Mouse (Mus musculus) heart, embryonic 16.5 days (tissue): ENCODE measurements at regions not wholly inside any gene's neighbourhood (a gene's known extent, or its start where the extent isn't known, plus 50 kb on each side); places are given as distances from the start of the nearest gene placed in this dataset.

Experiments
- ATAC-seq: fragments of 200-750 bp; cut with Nextera tagmentation; replicated peaks from 2 replicates; pipeline ENCODE4 v1.8.0; 2017; ENCODE audit warnings: moderate number of reproducible peaks; ENCODE audit not compliant: insufficient read depth, low FRiP score; ENCODE audit errors: extremely low read depth
- H3K27ac ChIP-seq: fragments of 300-500 bp; sonication (generic); 2 replicates; pipeline ENCODE4 v1.5.1; 2014; ENCODE audit warnings: mild to moderate bottlenecking, low read length, control low read depth, moderate library complexity
- H3K27me3 ChIP-seq: fragments of 300-500 bp; sonication (generic); 2 replicates; pipeline ENCODE4 v1.6.1; 2014; ENCODE audit warnings: low read length, mixed read lengths; ENCODE audit not compliant: control insufficient read depth, insufficient read depth
- H3K36me3 ChIP-seq: fragments of 300-500 bp; sonication (generic); 2 replicates; pipeline ENCODE4 v1.6.1; 2014; ENCODE audit not compliant: control insufficient read depth, insufficient read depth
- H3K4me1 ChIP-seq: fragments of 300-500 bp; sonication (generic); 2 replicates; pipeline ENCODE4 v1.6.1; 2014; ENCODE audit warnings: low read length, mixed read lengths; ENCODE audit not compliant: control insufficient read depth, insufficient read depth
- H3K4me2 ChIP-seq: fragments of 300-500 bp; sonication (generic); 2 replicates; pipeline ENCODE4 v1.6.1; 2014; ENCODE audit warnings: low read depth, mild to moderate bottlenecking, control low read depth, low read length
- H3K4me3 ChIP-seq: fragments of 300-500 bp; sonication (generic); 2 replicates; pipeline ENCODE4 v1.5.1; 2014; ENCODE audit warnings: mild to moderate bottlenecking, control low read depth, low read length
- H3K9ac ChIP-seq: fragments of 300-500 bp; sonication (generic); 2 replicates; pipeline ENCODE4 v1.6.1; 2014; ENCODE audit warnings: low read length, control low read depth
- H3K9me3 ChIP-seq: fragments of 300-500 bp; sonication (generic); replicated peaks from 2 replicates; pipeline ENCODE4 v1.6.1; 2016; ENCODE audit warnings: low read length; ENCODE audit not compliant: control insufficient read depth
- WGBS: fragments of 180-500 bp; shearing (Covaris S2); extraction: QIAGEN DNeasy Blood & Tissue Kit; methylation state at CpG from one replicate; pipeline ENCODE4 v1.1.7; 2014; 5-methylcytosine and 5-hydroxymethylcytosine counted together

GRCm38 (mm10) chr19:25729103-25729502 is 56.9 kb downstream of the Dmrt2 start:
- no peaks in the 10 kb centered on the region for H3K9me3 ChIP-seq
- ATAC-seq = no peak
- no peak overlapping the region for H3K27ac ChIP-seq
- H3K4me1 ChIP-seq = no peaks in the 10 kb centered on the region
- no peak overlapping the region for H3K4me2 ChIP-seq
- H3K4me3 ChIP-seq = no peak overlapping the region
- WGBS = 81% methylated on average over 5 of the region's 5 CpGs
- H3K9ac ChIP-seq = no peak overlapping the region
- H3K27me3 ChIP-seq = no peaks in the 10 kb centered on the region
- no peaks in the 10 kb centered on the region for H3K36me3 ChIP-seq

DNA sequence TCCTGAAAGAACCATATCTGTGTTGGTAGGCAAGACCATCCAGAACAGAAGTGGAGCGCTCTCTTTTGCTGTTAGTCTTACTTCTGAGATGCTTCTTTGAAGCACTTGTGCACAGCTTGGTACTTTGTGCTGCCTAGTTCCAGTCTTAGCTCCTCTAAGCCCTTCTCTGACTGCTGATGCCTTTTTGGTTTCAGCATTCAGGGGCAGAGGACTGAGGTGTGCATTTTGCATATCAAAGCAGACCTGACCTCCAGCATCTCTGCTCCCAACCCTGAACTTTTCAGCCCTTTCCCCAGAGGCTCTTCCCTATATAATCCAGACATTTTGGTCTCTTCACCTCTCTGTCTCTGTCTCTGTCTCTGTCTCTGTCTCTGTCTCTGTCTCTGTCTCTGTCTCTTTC is 57.4 kb downstream of the Dmrt2 start:
- Histone ChIP-seq H3K27ac (no peak overlapping the region), H3K9ac (no peak overlapping the region), H3K9me3 (no peaks in the 10 kb centered on the region), H3K4me3 (no peak overlapping the region), H3K36me3 (no peaks in the 10 kb centered on the region), H3K27me3 (no peaks in the 10 kb centered on the region), H3K4me1 (no peaks in the 10 kb centered on the region), H3K4me2 (no peak overlapping the region)
- 92% methylated on average over 1 of the region's 1 CpGs for WGBS
- no peak for ATAC-seq

- no peak overlapping the region for H3K9ac ChIP-seq
These were observed 106.2 kb downstream of the Dmrt2 start for GRCm38 (mm10) chr19:25778455-25778854.

GRCm38 (mm10) chr19:25779356-25779755 is 107.1 kb downstream of the Dmrt2 start:
- no peak overlapping the region for H3K9ac ChIP-seq
- H3K4me2 ChIP-seq = no peak overlapping the region
- no peaks in the 10 kb centered on the region for H3K36me3 ChIP-seq
- ATAC-seq = no peak
- H3K27ac ChIP-seq = no peak overlapping the region
- 48% methylated on average over 7 of the region's 7 CpGs for WGBS
- no peaks in the 10 kb centered on the region for H3K4me1 ChIP-seq
- H3K9me3 ChIP-seq = no peaks in the 10 kb centered on the region
- no peaks in the 10 kb centered on the region for H3K27me3 ChIP-seq
- no peak overlapping the region for H3K4me3 ChIP-seq

More at GRCm38 (mm10) chr19:25778455-25778854, 106.2 kb downstream of the Dmrt2 start:
- Histone ChIP-seq H3K4me3 (no peak overlapping the region), H3K4me1 (no peaks in the 10 kb centered on the region), H3K36me3 (no peaks in the 10 kb centered on the region), H3K27me3 (no peaks in the 10 kb centered on the region), H3K9me3 (no peaks in the 10 kb centered on the region), H3K27ac (no peak overlapping the region), H3K4me2 (no peak overlapping the region)
- WGBS = 81% methylated on average over 4 of the region's 4 CpGs
- no peak for ATAC-seq

DNA sequence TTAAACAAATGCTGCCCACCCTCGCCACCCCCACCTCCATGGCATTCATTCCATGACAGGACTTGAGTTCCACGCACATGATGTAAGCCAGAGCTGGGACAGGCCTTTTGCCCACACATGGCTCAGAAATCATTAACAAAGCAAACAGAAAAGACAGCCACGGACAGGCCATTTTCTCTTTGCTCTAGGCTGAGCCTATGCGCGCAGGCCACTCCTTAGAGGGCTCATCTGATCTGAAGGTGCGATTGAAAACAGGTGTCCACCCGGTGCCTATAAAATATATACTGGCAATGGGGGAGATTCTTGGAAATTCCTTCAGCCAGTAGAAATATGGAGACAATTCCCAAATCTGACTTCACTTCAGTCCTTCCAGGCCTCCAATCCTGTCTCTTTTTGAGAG is 109.1 kb downstream of the Dmrt2 start:
- ATAC-seq = no peak
- Histone ChIP-seq H3K27me3 (no peaks in the 10 kb centered on the region), H3K4me1 (no peaks in the 10 kb centered on the region), H3K9me3 (no peaks in the 10 kb centered on the region), H3K36me3 (no peaks in the 10 kb centered on the region), H3K4me3 (no peak overlapping the region), H3K27ac (no peak overlapping the region), H3K9ac (no peak overlapping the region), H3K4me2 (no peak overlapping the region)
- WGBS = 82% methylated on average over 7 of the region's 7 CpGs

GRCm38 (mm10) chr19:25802692-25803091 is 130.5 kb downstream of the Dmrt2 start:
- Histone ChIP-seq H3K4me3 (no peak overlapping the region), H3K4me1 (peaks cover 6% of the 10 kb centered on the region; the same call in 1 of the 2 replicates), H3K36me3 (no peaks in the 10 kb centered on the region), H3K4me2 (no peak overlapping the region), H3K27ac (no peak overlapping the region), H3K27me3 (no peaks in the 10 kb centered on the region), H3K9ac (no peak overlapping the region), H3K9me3 (no peaks in the 10 kb centered on the region)
- WGBS = 64% methylated on average over 7 of the region's 7 CpGs
- ATAC-seq = no peak

GRCm38 (mm10) chr19:25805351-25805750 is 133.1 kb downstream of the Dmrt2 start:
- WGBS = 67% methylated on average over 11 of the region's 11 CpGs
- Histone ChIP-seq H3K4me1 (peaks cover 6% of the 10 kb centered on the region; the same call in 1 of the 2 replicates), H3K36me3 (no peaks in the 10 kb centered on the region), H3K27me3 (no peaks in the 10 kb centered on the region), H3K9ac (no peak overlapping the region), H3K27ac (no peak overlapping the region), H3K9me3 (no peaks in the 10 kb centered on the region), H3K4me3 (no peak overlapping the region), H3K4me2 (no peak overlapping the region)
- no peak for ATAC-seq

GRCm38 (mm10) chr19:25813651-25814050 is 141.4 kb downstream of the Dmrt2 start:
- Histone ChIP-seq H3K4me1 (no peaks in the 10 kb centered on the region), H3K27me3 (no peaks in the 10 kb centered on the region), H3K36me3 (no peaks in the 10 kb centered on the region), H3K9me3 (no peaks in the 10 kb centered on the region), H3K27ac (no peak overlapping the region), H3K4me2 (no peak overlapping the region), H3K4me3 (no peak overlapping the region), H3K9ac (no peak overlapping the region)
- WGBS = 92% methylated on average over 7 of the region's 7 CpGs
- ATAC-seq = no peak

DNA sequence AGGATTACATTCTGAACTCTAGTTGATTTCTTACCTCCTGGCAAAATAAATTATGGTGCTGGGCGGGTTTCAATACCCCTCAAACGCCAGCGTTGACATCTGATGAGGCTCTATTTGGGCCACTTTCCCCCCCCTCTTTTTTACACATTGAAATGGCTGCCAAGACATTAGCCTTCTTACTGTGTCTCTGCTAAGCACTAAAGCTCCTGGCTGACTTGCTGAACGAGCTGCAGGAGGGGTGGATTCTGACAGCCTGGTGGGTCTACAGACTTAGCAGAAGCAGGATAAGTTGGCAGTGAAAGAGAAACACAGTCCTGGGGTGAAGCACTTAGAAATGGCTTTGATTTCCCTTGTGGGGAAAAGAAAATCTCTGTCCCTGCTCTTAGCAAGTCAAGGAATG is 172.9 kb downstream of the Dmrt2 start:
- Histone ChIP-seq H3K4me3 (no peak overlapping the region), H3K9ac (no peak overlapping the region), H3K36me3 (no peaks in the 10 kb centered on the region), H3K27ac (no peak overlapping the region), H3K4me1 (no peaks in the 10 kb centered on the region), H3K9me3 (no peaks in the 10 kb centered on the region), H3K27me3 (no peaks in the 10 kb centered on the region), H3K4me2 (no peak overlapping the region)
- no peak for ATAC-seq
- 71% methylated on average over 4 of the region's 4 CpGs for WGBS

DNA sequence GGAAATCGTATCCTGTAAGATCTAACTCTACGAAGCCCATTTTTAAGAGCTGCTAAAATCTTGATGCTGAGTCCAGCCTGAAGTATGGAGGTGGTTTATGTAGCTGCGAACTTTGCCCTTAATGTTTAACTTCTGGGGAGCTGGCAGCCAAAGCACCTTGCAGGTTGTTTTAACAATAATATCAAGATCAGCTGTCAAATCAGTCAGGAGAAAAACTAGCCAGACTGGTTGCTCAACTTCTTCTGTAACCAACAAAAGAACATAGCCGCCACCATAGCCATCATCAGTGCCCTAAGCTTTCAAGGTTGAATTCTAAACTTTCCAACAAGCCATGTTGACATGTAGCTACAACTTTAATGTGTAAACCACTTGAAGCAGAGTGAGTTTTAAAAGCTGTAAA is 184.1 kb downstream of the Dmrt2 start:
- no peak for ATAC-seq
- no peak overlapping the region for H3K4me2 ChIP-seq
- 62% methylated on average over 4 of the region's 4 CpGs for WGBS
- H3K9ac ChIP-seq = no peak overlapping the region
- H3K36me3 ChIP-seq = no peaks in the 10 kb centered on the region
- H3K4me3 ChIP-seq = no peak overlapping the region
- no peak overlapping the region for H3K27ac ChIP-seq
- no peaks in the 10 kb centered on the region for H3K27me3 ChIP-seq
- no peaks in the 10 kb centered on the region for H3K4me1 ChIP-seq
- H3K9me3 ChIP-seq = no peaks in the 10 kb centered on the region
